8 mouse cellular contexts compared by ENCODE assay signal in the genomic region with DNA sequence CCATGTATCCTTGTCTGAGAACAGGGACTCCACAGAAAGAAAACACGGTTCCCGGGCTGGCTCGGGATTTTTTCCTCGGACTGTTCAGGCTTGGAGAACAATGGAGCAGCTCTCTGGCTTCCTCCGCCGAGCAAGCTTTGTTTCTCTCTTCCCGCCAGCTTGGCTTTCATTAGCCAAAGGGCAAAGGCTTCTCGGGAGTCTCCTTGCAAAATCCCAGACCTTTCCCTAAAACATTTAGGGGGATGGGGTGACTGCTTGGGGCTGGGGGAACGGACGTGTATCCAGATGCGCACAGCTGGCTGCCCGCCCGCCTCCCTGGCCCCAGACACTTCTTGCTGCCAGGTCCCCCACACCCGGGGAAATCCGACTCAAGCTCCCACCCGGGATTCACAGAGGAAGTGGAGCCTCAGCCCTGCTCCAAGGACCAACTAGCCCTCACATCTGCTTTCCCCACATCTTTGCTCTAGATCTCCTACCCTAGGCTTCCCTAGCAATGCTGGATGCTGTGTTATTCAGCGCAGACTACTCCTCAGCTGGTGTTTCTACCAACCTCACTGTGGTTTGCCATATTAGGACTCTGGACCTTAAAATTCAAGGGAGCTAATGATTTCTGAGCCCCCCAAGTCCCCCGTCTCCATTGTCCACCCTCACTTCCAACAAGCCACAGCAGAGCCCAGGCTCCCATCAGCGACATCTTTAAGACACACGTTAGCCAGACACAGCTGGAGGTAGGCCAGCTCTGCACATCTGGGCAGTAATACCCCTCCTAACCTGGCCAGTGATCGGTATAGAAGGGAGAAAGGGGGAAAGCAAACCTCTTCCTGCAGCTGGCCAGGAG. TPM values are rescaled to one million over a fixed set of nuclear protein-coding genes. Genes with fewer than 3 reads are reported as not detected.
DNase-seq lines count a peak whose midpoint lies in the region; ATAC-seq and TF ChIP-seq lines count a peak whose summit lies in the region.

No protein-coding gene starts in this region.

- H3K4me1 ChIP-seq in kidney, postnatal 0 days (replicated peaks; ENCODE audit: insufficient read depth, low read length), result peaks cover 30% of the 10 kb centered on the region
- peaks cover 65% of the 10 kb centered on the region for H3K4me1 ChIP-seq in midbrain, embryonic 15.5 days

- DNase-seq in right cerebral cortex, postnatal 14 days, result peak; percentile 48
- DNase-seq in right cerebral cortex, adult 18-20 months, result no peak
- DNase-seq in heart, adult 9 months (ENCODE audit: low spot score in 2 of 2), result peak; percentile 51 to 56
- peak; percentile 27 for DNase-seq in kidney, postnatal 0 days (ENCODE audit: low spot score)
- DNase-seq in adrenal gland, postnatal 4 days (ENCODE audit: low spot score in 2 of 2), result no peak
- no peak for DNase-seq in layer of hippocampus, postnatal 14 days (ENCODE audit: low spot score in 2 of 2)

- H3K9ac ChIP-seq in kidney, postnatal 0 days (ENCODE audit: low read depth, low read length), result 0 out of 2 replicates have a peak overlapping the region, but pooled peaks have one; percentile 20
- H3K9ac ChIP-seq in midbrain, embryonic 15.5 days, result peak overlapping the region; percentile 82

- WGBS in kidney, postnatal 0 days, result 12% methylated on average over 21 of the region's 21 CpGs
- WGBS in midbrain, embryonic 15.5 days, result 1% methylated on average over 21 of the region's 21 CpGs

- H3K27ac ChIP-seq in kidney, postnatal 0 days, result no peak overlapping the region
- peak overlapping the region; percentile 94 for H3K27ac ChIP-seq in midbrain, embryonic 15.5 days

- H3K4me3 ChIP-seq in kidney, postnatal 0 days (replicated peaks; ENCODE audit: low read depth, low read length), result peak overlapping the region; percentile 52
- peak overlapping the region; percentile 84 for H3K4me3 ChIP-seq in midbrain, embryonic 15.5 days

- no peaks in the 10 kb centered on the region for H3K27me3 ChIP-seq in kidney, postnatal 0 days (ENCODE audit: insufficient read depth, low read length)
- H3K27me3 ChIP-seq in midbrain, embryonic 15.5 days (replicated peaks), result no peaks in the 10 kb centered on the region

- H3K4me2 ChIP-seq in kidney, postnatal 0 days (ENCODE audit: low read length), result peak overlapping the region; percentile 97
- H3K4me2 ChIP-seq in midbrain, embryonic 15.5 days, result peak overlapping the region; percentile 75

- ATAC-seq in kidney, postnatal 0 days (replicated peaks; ENCODE audit: low FRiP score, low read depth), result no peak
- ATAC-seq in midbrain, embryonic 15.5 days (replicated peaks), result no peak
- ATAC-seq in monocyte, adult 5-6 weeks (replicated peaks; ENCODE audit: insufficient number of reproducible peaks, low FRiP score, low TSS enrichment, poor library complexity, severe bottlenecking), result no peak

- TF ChIP-seq CTCF in kidney, postnatal 0 days (IDR thresholded peaks at IDR 0.05; ENCODE audit: low read depth), result no peak

- no peaks in the 10 kb centered on the region for H3K36me3 ChIP-seq in kidney, postnatal 0 days (ENCODE audit: insufficient read depth, low read length)
- H3K36me3 ChIP-seq in midbrain, embryonic 15.5 days (replicated peaks), result no peaks in the 10 kb centered on the region

- no peaks in the 10 kb centered on the region for H3K9me3 ChIP-seq in kidney, postnatal 0 days (replicated peaks; ENCODE audit: low read length)
- no peaks in the 10 kb centered on the region for H3K9me3 ChIP-seq in midbrain, embryonic 15.5 days

RNA-seq across cellular contexts. Expression of gene Nav1, which starts 23.2 kb away (rescaled TPM):
- polyA plus RNA-seq in kidney, postnatal 0 days (2015; fragmentation: Nextera tagmentation; extraction: Ambion mirVana), result 9.1 and 9.3 TPM in 2 replicates
- polyA plus RNA-seq in midbrain, embryonic 15.5 days (2015; fragmentation: Nextera tagmentation; extraction: Ambion mirVana), result 52.6 and 59.4 TPM in 2 replicates
- total RNA-seq in adrenal gland, postnatal 4 days (2021), result 10 to 100 TPM; 37.2 to 41.6 TPM
- 100 to 1,000 TPM; 161 to 168 TPM for total RNA-seq in layer of hippocampus, postnatal 14 days (2021)
- total RNA-seq in monocyte, adult 5-6 weeks (2017), result 7.2 to 18.3 TPM (median 8.5 TPM) in 3 replicates

Comparison
In these comparisons a context has a peak if more than half of its experiments do, and no peak if none do; other contexts are left out.
1. DNase-seq: peak in right cerebral cortex, postnatal 14 days (single experiment), heart, adult 9 months (2 of 2) and kidney, postnatal 0 days (single experiment); none in right cerebral cortex, adult 18-20 months (single experiment), adrenal gland, postnatal 4 days (0 of 2) and layer of hippocampus, postnatal 14 days (0 of 2).